Mouse (Mus musculus) thymus, postnatal 36 days (tissue): ENCODE measurements around the gene Cabp1.
"Not testable (repeated sequence)": the region's sequence is repeated elsewhere in the genome, so short reads cannot be mapped to it uniquely, and the experiment has no call there.

Source experiments
- DNase-seq, 2 experiments: peaks; one replicate each; pipeline ENCODE4 v3.0.0; 2022; ENCODE audit warnings: mixed read lengths in 2 of 2

The Cabp1 gene

GRCm38 (mm10) chr5:115149675-115150459 is 44.3 kb downstream of the Cabp1 start:
- no peak for DNase-seq

- not testable (repeated sequence) for DNase-seq
These were observed 45.3 kb downstream of the Cabp1 start for GRCm38 (mm10) chr5:115148872-115149271.

- no peak for DNase-seq
These were observed 45.8 kb downstream of the Cabp1 start for GRCm38 (mm10) chr5:115148378-115148777.

- DNase-seq: no peak
These were observed 46.8 kb downstream of the Cabp1 start for GRCm38 (mm10) chr5:115147388-115147787.

DNA sequence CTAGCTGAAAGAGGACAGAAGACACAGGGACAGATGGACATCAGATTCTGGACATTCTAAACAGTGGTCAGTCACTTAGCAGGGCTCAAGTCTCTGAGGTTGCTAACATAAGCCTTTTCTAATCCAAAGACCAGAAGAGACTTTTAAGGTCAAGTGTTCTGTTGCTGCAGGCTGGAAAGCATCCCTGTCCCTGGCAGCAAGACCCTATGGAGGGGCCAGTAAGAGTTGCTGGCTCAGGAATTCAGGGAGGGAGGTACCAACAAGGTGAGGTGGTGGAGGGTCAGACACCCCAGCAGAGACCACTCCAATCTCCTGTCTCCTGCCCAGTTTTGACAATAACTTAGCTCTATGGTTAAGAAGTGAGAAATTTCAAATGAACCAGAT is 47.4 kb downstream of the Cabp1 start:
- DNase-seq: no peak

GRCm38 (mm10) chr5:115145976-115146746 is 48.0 kb downstream of the Cabp1 start:
- DNase-seq: no peak

- no peak for DNase-seq
These were observed 48.8 kb downstream of the Cabp1 start for GRCm38 (mm10) chr5:115145253-115145968.

DNA sequence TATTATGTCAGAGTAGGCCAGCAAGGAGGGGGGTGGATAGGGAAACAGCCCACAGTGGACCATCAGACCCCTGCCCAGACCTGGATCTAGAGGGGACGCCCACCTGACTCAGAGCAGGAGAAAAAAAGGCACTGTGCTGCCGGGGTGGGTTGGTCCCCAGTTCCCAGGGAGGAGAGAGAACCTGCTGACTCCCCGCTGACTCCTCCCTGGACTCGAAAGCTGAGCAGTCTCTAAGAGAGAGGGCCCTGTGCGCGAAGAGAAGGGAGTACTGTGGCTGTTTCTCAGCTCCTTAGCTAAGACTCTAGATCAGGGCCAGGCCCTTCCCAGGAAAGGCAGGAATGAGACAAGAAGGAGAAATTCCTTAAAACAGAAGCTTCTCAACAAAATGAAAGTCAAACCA is 49.7 kb downstream of the Cabp1 start:
- DNase-seq: no peak

DNA sequence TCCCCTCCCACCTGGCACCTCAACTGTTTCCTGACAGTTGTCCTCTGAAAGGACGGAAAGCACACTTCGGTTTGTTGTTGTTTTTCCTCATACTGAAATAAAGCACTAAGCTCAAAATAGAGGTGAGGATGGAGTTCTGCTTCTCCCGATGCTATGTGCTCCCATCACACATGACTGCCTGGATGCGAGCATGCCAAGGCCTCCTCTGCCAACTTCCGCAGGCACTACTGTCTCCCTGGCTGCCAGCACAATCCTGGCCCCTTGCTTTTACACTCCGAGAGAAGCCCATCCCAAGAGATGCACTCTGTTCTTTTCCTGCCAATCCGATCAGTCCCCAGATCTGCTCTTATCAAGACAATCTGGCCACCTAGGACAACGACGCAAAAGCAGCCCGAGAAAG is 50.6 kb downstream of the Cabp1 start:
- DNase-seq: no peak

- no peak for DNase-seq
These were observed 51.9 kb downstream of the Cabp1 start for GRCm38 (mm10) chr5:115142166-115142697.

DNA sequence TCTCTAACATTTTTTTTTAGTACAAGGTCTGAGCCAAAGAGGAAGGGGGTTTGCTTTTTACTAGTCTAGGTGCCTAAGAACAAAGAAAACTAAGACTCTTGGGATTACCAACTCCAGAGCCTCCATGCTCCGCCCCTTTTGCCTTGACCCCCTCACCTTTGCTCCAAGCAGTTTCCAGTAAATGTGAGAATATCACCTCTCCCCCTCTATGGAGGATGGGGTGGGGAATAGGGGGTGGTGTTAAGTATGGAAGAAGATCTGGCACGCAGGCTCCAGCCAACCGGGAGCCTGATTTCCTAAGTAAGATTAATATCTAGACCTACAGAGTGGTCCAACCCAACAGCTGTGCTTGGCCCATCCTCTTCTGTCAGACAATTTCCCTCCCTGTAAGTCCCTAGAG is 53.5 kb downstream of the Cabp1 start:
- DNase-seq: no peak

- DNase-seq: no peak
These were observed 55.1 kb downstream of the Cabp1 start for GRCm38 (mm10) chr5:115139124-115139523.

- DNase-seq: peak; percentile 91
These were observed 59.7 kb downstream of the Cabp1 start, which contains the start of gene Unc119b for GRCm38 (mm10) chr5:115134234-115135165. TSS of gene Unc119b (minus strand) at chr5:115134975.

DNA sequence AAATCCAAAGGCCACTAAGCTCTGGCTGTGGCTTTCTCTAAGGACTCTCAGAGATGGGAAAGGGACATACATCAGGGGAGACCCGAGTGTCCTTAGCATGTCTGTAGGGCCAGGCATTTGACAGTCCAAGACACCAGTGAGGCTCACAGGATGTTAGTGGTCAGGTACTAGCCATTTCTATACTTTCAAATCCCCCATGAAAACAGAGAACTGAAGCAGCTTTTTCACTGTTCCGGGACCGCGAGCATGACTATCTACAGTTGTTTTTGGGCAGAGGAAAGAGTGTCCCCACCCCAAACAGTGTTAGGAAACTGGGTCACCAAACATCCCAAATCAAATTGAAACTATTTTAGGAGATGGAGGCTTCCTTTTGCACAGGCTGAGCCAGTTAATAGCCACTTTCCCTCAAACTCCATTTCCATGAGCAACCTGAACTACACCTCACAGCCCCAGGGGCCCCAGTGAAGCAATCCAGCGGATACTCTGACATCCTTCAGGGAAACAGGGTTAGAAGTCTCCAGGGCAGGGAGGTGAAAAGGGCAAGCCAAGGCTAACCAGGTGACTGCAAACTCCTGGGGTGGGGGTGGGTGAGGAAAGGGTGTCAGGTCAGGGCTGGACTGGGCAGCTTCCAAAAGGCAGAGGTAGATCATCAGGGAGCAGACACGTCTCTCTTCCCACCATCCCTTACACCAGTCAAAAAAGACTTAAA is 60.7 kb downstream of the Cabp1 start:
- no peak for DNase-seq

- DNase-seq: no peak
These were observed 61.7 kb downstream of the Cabp1 start for GRCm38 (mm10) chr5:115132465-115132864.

DNA sequence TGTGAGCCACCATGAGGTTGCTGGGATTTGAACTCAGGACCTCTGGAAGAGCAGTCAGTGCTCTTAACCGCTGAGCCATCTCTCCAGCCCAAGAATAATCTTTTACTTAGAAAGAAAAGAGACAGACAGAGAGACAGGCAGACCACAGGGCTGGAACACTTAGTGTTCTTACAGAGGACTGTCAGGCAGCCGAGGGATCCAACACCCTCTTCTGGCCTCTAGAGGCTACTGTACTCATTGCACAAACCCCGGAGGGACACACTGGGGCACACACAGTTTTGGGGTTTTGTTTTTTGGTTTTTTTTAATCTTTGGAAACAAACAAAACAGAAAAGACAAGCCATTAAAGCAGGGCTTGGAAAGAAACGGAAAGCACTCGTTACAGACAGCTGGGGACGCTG is 64.9 kb downstream of the Cabp1 start:
- DNase-seq: no peak

- no peak for DNase-seq
These were observed 66.6 kb downstream of the Cabp1 start for GRCm38 (mm10) chr5:115127421-115128179.

DNA sequence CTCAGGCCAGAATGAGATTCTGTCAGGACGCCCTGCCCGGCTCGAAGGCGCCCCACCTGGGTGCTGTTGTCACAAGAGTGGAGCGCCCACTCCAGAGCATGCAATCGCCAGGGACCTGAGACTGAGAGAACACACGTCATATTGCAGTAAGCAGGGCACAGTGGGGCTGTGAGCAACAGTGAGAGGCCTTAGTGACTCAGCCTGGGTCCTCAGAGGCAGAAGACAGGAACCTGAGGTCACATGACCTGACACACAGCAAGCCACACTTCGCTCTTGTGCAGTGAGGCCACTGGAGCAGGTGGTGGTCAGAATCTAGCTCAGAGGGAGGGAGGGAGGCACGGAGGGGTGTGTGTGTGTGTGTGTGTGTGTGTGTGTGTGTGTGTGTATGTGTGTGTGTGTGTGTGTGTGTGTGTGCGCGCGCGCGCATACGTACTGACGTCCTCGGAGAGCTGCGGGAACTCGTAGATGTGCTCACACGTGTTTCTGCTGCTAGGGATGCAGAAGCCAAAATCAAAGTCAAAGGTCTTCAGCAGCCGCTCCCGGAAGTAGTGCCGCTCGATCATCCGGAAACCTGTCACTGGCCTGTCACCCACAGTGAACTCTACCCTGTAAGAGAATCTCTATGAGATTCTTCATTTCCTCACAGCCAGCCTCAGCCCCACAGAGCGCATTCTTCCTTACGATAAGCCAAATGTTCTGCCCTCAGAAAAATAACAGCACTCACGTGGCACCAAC is 67.4 kb downstream of the Cabp1 start:
- DNase-seq: no peak

DNA sequence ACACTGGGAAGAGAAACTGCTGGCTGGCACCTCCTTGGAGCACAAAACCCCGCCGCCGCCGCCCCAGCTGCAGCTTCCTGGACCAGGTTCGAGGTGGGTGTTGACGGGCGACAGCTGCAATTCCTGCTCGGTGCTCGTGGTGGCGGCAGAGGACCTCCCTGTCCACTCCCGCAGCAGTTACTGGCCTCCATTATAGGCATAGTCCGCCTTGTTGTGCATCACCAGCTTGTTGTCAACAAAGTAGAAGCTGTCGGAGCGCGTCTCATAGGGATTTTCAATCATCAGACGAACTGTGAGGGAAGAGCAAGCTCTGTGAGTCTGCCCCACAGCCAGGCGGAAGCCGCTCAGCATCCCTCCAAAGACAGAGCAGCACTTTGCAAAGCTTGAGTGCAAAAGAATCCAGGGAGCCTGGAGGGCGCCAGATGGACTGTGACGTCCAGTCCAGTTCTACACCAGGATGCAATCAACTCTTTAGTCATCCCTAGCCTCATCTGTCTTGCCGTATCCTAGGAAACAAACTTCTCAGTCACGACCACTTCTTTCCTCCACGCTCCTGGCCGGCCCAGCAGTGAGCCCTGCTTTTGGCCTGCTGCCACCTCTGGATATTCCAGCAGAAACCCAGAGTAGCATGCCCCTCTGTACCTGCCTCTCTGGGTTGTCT is 68.8 kb downstream of the Cabp1 start:
- peak; percentile 88 for DNase-seq
